ENCODE assay signal across 21 mouse cellular contexts in the genomic region with DNA sequence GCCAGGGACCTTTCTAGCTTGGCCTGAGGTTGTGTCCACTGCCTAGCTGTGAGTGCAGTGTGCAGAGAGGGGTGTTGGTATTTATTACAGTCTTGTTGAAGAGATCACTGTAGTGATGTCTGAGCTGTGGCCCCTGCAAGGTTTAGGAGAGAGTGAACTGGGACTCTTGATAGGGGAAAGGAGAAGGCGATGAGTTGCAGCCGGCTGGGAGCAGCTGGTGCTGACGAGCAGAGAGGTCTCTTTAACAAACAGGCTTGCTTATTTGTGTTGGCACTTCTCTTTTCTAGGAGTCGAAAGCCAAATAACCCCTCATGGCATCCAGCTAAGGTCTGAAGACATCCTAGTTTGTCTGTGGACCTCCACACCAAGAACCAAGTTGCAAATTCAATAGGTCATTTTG. TPM values are rescaled to one million over a fixed set of nuclear protein-coding genes. Genes with fewer than 3 reads are reported as not detected.
"Had no signal": no experiment of that assay in that cellular context is flagged by ENCODE, and none has a peak within 500 bp of the region (broad histone marks: within the 10 kb centered on the region; RNA-seq: fewer than 3 reads in every experiment).

No protein-coding gene starts in this region.

- H3K27ac ChIP-seq: kidney, postnatal 0 days; limb, embryonic 15.5 days; liver, embryonic 12.5 days; midbrain, embryonic 12.5 days; neural tube, embryonic 13.5 days had no signal

- DNase-seq: layer of hippocampus, adult 9-11 months; layer of hippocampus, postnatal 36 days; retina, postnatal 1 day; spleen, adult 18-20 months; thymus, adult 18-20 months; thymus, postnatal 14 days had no signal

- ATAC-seq: intestine, embryonic 16.5 days; liver, embryonic 12.5 days; midbrain, embryonic 16.5 days had no signal

- H3K27me3 ChIP-seq: limb, embryonic 15.5 days; liver, embryonic 12.5 days; midbrain, embryonic 12.5 days; neural tube, embryonic 13.5 days had no signal

- H3K9me3 ChIP-seq: limb, embryonic 15.5 days; liver, embryonic 12.5 days; midbrain, embryonic 12.5 days; neural tube, embryonic 13.5 days had no signal

- H3K4me2 ChIP-seq: limb, embryonic 15.5 days; liver, embryonic 12.5 days; midbrain, embryonic 12.5 days; neural tube, embryonic 13.5 days had no signal

- H3K9ac ChIP-seq: limb, embryonic 15.5 days; liver, embryonic 12.5 days; midbrain, embryonic 12.5 days; neural tube, embryonic 13.5 days had no signal

- H3K4me1 ChIP-seq: limb, embryonic 15.5 days; liver, embryonic 12.5 days; midbrain, embryonic 12.5 days; neural tube, embryonic 13.5 days had no signal

- H3K4me3 ChIP-seq: limb, embryonic 15.5 days; liver, embryonic 12.5 days; midbrain, embryonic 12.5 days; neural tube, embryonic 13.5 days had no signal

RNA-seq across cellular contexts. Expression of gene Oxct2a, which starts 25.2 kb away (rescaled TPM):
- total RNA-seq: layer of hippocampus, adult 18-20 months; left cerebral cortex, postnatal 25 days; megakaryocyte-erythroid progenitor cell, adult 5-6 weeks had no signal
- polyA plus RNA-seq: intestine, embryonic 16.5 days; kidney, postnatal 0 days; limb, embryonic 11.5 days; liver, embryonic 16.5 days; lung, embryonic 16.5 days; midbrain, embryonic 12.5 days; midbrain, embryonic 16.5 days; neural tube, embryonic 13.5 days; stomach, embryonic 14.5 days had no signal

RNA-seq across cellular contexts. Expression of gene Bmp8a, which starts 44.8 kb away (rescaled TPM):
- total RNA-seq: layer of hippocampus, adult 18-20 months; layer of hippocampus, postnatal 36 days; left cerebral cortex, adult 8-10 months; megakaryocyte-erythroid progenitor cell, adult 5-6 weeks had no signal
- polyA plus RNA-seq: stomach, embryonic 14.5 days had no signal
